Mouse (Mus musculus) heart, adult 18-20 months (tissue): ENCODE measurements at regions not wholly inside any gene's neighbourhood (a gene's known extent, or its start where the extent isn't known, plus 50 kb on each side); places are given as distances from the start of the nearest gene placed in this dataset.

Experiments used
- DNase-seq, 2 experiments: peaks; one replicate each; pipeline ENCODE4 v3.0.0; 2021 to 2022; ENCODE audit warnings: mixed read lengths in 1 of 2

GRCm38 (mm10) chr19:60684417-60684816 lies 71.4 kb upstream of the Nanos1 start:
- no peak for DNase-seq

DNA sequence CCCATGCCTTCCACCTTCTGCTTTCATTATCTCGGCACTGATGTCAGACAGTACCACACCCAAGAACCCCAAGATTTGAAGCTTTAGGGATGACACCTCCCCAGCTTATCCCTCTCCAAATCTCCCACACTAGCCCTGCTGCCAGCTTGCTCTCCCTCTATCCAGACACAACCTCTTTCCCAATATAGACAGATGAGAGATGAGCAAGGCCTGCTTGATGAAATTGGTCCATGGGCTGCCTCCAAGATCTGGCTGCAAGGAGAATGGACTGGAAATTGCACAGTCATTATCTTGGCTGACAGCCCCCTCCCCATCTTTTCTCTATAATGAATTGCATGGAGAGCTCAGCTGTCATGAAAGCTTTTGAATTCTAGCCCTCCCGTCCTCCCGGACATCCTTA lies 73.5 kb upstream of the Nanos1 start:
- no peak for DNase-seq

- DNase-seq = peak in 1 of 2 experiments; percentile 2
These were observed 74.3 kb upstream of the Nanos1 start for GRCm38 (mm10) chr19:60681481-60681880.

DNA sequence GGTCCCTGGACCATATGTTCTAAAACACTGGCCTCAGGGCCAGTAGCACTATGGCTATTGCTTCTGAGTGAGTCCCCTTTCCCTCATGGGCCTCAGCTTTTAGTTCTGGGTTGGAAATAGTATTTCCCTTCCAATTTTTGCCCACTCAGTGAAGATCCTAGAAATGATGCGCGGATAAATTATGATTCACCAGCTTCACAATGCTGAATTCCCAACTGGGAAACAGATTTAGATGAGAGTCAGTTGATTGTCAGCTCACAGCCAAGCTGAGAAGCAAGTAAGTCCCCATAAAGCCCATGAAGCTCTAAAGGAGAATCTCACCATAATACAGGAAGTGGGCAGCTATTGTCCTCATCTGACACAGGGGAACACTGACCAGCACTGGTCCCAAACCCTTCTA lies 77.6 kb upstream of the Nanos1 start:
- no peak for DNase-seq

DNA sequence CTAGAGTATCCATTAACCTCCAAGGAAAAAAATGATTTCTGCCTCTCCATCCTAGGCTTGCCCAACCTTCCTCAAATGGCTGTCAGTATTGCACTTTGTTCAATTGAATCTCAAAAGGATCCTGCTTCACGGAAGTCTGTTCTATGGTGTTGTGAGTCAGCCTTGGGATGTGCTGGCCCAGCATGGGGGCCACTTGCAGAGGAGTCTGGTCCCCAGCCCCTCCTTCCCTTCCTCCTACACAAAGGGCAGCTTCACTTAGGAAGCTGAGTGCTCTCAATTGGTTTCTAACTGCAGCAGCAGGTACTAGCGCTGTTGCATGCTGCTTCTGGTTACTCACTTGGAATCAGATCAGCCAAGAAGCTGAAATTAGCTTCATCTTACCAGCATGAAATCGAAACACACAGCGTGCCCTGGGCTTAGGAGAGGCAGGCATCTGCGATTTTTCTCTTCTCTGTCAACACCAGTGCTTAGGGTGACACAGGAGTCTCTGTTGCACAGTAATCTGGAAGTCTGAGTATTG lies 80.8 kb upstream of the Nanos1 start:
- no peak for DNase-seq

DNA sequence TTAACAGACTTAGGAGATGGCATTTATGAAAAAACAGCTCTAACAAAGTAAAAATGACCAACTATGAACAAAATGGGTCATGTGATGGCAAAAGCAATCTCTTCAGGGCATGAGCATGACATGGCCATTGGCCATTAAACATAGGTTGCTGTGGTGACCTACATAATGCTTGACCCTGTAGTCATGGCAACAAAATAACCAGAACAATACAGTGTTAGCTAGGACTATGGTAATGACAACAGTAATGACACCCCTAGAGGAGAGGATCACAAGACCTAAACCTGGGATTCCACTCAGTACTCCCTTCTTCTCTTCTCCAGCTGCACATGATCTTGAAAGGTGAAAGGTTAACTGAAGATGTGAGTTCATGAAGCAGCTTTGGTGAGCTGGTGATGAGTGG lies 85.0 kb upstream of the Nanos1 start:
- no peak for DNase-seq

GRCm38 (mm10) chr19:60665842-60666241 lies 85.0 kb upstream of the Cacul1 start:
- DNase-seq = no peak

DNA sequence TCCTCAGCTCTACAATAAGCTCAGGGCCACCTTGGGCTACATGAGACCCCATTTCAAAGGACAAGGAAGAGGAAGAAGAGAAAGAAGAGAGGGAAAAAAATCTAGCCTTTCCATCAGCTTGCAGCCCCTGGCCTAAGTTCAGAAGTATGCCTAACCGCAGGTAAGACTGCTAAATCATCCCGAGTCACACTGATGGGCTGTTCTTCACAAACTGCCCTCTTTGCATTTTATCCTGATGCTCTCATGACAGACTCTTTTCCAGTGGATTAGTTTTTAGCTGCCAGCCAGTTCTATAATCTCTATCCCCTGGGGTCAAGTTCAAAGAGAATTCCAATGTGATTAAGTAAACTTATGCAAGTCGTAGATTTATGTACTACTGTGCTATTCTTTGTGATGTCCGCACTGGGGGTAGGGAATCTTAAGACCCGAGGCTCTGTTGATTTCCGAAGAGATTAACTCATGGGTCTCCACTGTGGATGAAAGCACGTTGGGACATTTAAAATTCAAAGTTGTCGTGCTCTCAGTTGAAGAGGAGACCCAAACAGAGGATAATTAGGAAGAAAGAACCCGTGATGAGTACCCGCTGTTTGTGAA lies 70.4 kb upstream of the Cacul1 start:
- DNase-seq = no peak

DNA sequence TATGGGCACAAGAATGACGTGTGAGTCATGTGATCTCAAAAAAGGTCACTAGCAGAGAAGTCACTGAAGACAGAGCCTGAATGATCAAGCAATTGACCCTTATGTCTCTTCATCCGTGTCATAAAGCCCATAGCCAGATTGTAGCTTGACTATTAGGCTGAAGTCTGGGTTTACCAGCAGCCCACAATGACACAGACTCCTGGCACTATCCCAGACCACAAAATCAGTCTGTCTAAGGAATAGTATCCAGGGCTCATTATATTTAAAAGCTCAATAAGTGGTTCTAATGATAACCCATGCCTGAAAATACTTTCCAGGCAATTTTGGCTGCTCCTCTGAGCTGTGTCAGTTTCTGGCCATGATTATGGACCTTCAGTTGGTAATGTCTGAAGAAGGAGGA lies 59.2 kb upstream of the Cacul1 start:
- DNase-seq = no peak
